Mouse (Mus musculus) ES-CJ7 (cell line): ENCODE measurements at regions not wholly inside any gene's neighbourhood (a gene's known extent, or its start where the extent isn't known, plus 50 kb on each side); places are given as distances from the start of the nearest gene placed in this dataset.
A peak's percentile ranks its signal among the peaks of the same experiment; 100 is the strongest.

Experiments used
- DNase-seq: peaks from one replicate; pipeline ENCODE4 v3.0.0; 2011; ENCODE audit warnings: low read depth, low spot score

DNA sequence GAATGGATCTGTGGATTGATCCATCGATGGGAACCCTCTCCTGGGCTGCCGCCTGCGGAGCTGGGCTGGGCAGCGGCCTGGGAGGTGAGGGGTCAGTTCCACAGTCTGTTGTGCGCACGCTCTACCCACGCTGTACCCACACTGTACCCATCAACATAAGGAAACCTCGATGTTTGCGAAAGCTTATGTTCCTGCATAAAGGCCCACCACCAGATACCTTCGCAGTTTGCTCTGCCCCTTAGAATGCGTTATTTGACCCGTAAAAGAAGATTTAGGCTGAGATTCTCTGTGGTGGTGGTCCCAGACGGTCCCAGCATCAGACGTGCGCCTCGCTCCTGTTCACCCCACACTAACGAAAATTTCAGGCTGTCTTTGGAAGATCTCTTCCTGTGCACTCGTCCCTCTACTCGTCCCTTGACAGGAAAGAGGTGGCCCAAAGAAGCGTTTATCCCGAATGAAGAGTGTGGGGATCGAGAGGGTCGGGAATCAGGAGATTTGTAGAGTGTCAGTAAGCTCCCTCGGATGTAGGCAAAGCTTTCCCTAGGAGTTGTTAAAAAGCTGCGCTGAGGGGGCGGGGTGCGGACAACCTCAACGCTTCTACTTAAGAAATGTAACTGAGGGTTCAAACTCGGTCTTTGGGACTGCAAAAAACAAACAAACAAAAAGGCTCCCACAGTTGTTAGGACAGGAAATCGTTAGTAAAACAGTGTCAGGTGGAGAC, 123.9 kb downstream of the Tmem161b start:
- DNase-seq, result peak; percentile 34

DNA sequence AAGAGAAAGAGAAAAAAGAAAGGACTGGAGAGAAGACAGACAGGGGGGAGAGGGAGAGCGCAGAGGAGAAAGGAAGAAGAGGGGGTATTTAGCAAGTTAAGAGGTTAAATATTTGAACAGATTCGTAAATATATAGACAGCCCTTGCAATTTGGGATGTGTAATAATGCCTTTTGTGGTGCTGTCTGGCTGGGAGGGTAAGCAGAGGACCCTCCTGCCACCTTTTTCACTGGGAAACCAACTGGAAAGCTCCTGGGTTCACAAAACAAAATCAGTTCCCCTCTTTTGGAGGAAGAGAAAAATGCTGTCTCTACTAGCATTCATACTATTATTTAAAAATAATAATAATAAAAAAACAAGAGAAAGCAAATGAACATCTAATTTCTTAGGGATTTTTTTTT, 124.5 kb downstream of the Tmem161b start:
- no peak for DNase-seq

DNA sequence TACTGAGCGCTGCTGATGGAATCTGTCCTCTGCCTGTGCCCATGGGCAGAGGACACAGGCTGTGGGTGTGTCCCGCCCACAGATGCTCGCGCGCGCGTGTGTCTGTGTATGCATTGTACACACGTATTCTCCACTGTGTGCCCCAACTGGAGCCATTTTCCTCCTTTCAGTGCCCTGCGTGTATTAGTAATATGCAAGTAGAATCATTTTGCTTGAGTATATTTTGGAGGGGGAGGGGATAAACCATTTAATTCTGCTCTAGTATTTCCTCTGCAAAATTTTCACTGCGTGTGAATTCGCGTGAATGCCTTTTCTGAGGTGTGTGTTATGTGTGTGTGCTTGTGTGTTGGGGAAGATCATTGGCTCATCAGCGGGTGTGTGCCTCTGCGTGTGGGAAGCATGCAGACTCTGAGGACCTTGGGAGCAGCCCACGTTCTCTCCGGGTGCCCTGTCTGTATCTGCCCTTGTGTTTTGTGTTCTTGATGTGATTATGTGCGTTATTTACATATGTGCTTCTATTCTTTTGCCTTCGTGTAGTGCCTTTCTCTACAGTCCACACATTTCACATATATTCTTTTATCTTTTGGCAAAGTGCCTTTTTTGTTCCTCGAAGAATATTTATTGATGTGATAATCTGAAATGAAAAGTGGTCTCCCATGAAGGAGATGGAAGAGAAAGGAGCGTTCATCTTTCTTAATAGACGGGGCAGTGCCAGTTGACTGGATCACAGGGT, 125.3 kb downstream of the Tmem161b start:
- DNase-seq, result peak; percentile 11

DNA sequence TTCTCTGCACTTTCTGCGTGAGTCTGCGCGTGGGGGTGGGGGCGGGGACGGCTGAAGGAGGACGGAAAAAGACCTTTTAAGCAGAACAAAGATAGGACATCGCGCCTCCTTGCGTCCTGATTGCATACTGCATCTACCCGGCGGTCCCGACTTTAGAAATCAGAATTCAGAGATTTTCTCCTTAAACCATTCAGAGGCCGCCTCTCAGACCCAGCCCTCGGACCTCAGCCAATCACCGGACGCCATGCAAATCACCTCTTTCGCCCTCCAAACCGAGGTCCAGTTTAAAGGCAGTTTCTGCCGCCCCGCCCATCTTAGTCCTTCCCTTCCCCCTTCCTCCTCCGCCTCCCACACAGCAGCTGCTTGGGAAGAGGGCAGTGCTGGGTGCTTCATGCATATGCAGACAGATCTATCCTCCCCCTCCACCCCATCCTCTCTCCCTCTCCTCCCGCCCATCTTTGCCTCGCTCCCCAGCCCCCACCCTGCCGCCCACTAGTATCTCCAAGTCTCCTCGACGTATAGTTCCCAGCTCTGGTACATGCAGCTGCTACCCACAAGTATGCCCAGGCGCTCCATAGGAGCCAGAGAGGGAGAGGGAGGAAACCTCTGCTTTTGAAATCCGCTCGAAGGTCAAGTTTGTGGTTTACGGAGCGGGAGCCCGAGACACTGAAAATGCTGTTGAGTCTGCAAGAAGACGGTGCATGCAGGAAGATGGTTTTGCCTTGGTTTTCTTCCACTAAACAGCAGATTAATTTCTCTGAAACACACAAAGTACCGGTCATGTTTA, 126.0 kb downstream of the Tmem161b start:
- peak; percentile 99 for DNase-seq

DNA sequence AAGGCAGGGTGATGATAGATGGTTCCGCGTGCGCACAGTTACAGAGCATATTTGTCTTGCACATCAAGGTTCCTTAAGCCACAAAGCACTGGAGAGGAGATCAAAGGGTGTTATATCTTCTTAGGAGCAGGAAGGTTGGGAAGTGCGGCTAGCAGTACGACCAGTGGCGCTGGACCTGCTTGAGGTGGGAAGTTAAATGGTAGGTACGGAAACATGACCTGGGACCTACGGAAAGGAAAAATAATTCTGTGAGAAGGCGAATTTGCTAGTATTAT, 126.5 kb downstream of the Tmem161b start:
- no peak for DNase-seq

DNA sequence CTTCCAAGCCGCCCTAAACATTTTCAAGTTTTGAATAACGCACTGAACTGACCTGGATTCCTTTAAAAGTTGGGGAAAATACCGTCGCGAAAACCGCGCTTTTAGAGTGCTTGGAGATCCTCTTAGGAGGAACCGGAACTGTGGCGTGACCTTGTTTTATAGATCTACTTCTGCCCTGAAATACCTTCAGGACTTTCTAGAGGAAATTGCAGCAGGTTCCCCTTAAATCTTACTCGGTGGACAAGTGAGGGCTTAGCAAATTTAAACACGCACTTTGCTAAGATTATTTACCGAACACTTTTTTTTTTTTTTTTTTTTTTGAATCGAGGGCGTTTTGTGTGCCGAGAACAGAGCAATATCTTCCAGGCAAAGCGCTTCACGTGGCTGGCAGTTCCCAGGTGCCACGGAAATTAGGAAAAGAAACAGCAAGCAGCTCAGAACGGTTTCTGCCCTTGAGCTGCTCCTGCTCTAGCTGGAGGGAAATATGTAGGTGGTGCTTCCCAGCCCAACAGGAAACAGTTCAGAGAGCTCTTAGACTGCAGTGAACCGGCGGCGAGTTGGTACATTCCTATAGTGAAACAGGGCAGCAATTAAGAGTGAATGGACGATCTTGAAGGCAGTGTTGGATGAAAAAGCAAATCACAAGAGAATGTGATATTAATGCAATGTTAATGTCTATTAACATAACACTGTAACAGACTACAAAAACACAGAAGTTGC, 127.1 kb downstream of the Tmem161b start:
- peak; percentile 71 for DNase-seq

DNA sequence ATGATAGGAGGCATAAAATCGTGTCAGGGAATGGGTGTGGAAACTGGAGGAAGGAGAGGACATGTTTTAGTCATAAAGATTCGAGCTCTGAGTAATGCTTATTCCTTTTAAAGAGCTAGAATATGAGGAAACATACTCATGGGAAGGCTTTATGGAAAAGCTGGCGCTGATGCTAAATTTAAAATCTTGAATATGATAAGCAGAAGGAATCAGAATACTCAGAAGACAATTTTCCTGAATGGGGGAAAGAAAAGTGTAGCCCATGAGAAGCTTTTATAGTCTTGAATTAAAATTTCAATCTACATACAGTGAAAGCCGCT, 127.6 kb downstream of the Tmem161b start:
- DNase-seq, result no peak

DNA sequence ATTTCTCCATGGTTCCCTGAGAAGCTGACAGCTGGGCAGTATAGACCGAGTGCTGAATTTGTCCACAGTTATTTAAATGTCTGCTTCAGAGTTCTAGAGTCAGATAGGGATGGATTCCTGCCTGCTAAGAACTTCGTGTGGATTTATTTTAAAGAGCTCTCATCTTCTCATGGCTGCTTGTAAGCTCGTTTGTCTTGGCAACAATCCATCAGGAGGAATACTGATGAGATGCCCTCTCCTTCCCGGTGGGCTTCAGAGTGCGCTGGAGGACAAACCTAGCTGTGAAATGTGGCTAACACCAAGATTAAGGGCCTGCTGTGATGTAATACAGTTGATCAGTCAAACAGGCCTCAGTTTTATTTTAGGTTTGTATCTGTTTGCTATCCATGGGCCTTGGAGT, 128.7 kb downstream of the Tmem161b start:
- DNase-seq, result no peak

DNA sequence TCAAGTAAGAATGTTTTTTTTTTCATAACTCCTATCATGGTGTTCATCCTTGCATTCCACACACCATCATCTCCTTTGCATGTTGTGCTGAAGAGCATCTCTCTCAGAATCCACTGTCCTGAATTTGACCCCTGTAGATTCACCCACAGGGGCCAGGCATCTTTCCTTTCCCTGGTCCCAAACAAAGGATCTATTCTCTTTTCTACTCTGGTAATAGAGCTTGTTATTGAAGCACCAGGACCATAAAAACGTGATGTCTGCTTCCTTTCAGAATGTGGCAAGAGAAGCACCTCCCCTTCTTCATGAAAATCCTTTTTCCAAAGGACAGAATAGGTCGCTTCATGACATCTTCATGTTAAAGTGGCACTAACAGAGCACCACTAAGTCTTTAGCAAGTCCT, 134.4 kb downstream of the Tmem161b start:
- DNase-seq, result no peak

DNA sequence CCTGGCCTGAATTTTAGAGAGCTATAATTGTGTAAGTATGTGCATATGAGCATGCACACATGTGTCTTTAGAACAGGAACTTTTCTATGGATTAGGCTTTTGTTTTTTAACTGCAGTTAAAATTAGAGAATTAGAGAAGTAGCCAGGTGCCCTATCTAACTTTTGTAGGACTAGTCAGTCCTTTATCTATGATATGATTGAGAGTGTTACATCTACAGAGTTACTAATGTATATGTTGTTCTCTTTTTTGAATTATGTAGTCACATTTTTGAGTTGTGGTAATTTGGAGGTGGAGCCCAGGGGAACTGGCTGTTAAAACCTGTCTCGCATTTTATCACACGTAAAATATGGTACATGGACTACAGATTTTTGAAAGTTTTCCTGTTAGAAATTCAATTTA, 138.4 kb downstream of the Tmem161b start:
- DNase-seq, result no peak

DNA sequence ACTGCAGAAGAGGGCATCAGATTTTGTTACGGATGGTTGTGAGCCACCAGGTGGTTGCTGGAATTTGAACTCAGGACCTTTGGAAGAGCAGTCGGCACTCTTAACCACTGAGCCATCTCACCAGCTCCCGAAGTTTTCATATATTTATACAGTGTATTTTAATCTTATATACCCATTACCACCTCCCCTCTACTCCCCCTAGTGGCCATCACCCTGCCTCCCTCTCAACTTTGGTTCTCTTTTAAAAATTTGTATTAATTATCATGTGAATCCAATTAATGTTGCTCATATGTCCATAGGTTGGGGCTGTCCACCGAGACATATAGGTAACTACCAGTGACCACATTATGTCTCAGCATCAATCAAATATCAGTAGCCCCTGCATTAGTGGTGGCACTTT, 142.0 kb downstream of the Tmem161b start:
- DNase-seq, result no peak

DNA sequence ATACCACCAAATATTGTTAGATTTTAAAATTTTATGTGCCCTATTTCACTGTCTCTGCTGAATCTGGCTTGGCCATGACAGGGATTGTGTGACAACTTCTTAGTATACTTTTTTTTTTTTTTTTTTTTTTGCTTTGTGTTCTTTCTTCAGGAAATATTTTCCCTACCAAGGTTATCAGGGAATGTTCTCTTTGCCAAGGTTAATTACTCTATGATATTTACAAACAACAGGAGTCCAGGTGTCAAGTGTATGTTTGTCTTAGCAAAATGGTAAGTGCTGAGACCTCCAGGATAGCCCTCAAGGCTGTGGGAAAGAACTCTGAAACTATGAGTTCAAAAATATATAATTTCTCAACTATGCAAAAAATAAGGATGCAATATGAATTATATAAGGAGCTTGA, 143.4 kb downstream of the Tmem161b start:
- DNase-seq, result no peak

DNA sequence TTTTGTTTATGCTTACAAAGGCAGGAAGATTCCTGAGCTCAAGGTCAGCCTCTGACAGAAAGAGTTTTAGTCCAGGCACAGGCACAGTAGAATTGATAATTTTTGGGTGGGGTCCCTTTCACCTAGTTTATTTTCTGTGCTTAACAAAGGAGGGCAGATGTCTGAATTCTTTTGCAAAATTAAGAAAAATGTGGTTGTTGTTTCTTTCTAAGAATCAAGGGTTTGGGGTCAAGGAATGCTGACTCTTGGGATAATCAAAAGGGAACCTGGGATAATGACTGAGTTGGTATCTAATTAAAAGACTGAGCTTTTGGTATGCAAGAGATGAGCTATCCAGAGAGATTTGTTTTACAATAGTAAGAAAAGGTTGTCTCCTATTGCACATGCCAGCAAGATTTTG, 143.9 kb downstream of the Tmem161b start:
- DNase-seq, result peak; percentile 65

DNA sequence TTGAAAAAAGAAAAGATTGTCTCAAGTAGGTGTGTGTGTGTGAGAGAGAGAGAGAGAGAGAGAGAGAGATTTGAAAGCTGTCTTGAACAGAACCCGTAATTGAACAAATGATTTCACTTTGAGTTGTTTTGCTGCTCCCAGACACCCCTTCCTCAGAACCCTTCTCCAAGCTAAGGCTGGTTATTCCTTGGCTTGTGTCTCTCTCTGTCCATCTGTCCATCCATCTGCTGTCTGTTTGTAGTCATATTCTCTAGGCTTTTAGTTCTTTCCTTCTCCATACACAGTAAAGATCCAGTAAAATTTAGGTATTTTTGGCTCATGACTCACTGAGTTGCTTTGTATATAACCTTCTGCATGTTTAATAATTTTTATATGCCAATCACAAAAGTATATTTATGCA, 144.7 kb downstream of the Tmem161b start:
- DNase-seq, result no peak

DNA sequence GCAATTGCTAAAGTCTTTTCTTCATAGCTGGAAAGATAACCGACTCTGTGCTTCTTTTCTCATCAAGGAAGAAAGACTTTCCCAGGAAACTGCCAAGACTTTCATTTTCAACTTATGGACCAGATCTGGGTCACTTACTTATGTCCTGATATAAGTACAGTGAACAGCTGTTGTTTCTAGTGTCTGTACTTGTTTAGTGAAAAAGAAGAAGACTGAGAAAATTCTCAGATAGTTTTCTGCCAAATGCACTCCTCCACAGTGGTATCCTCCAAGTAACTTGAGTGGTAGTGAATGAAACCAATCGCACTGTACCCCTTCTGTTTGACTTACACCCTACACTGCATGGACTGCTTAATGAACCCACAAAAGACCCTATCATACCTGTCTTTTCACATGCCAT, 146.1 kb downstream of the Tmem161b start:
- no peak for DNase-seq

DNA sequence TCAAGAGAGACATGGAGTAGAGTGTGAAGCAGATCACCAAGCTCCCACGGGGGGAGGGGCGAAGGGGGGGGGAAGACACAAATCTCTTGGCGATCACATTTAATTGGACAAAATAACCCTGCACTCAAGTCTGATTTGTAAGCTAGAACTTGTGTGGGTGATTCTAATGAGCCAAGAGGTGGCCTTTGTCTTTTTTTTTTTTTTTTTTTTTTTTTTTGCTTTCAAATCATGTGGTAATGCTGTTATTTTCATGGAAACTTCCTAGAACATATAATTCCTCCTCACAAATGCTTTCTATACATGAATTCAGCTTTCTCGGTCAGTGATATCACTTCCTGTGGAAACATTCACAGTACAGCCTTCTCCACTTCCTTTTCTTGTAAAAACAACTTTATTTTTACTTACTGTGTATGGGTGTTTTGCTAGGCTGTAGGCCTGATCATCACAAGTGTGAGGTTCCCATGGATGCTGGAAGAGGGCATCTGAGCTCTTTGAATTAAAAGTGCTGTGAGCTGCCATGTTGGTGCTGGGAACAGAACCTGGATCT, 152.7 kb downstream of the Tmem161b start:
- DNase-seq, result no peak

DNA sequence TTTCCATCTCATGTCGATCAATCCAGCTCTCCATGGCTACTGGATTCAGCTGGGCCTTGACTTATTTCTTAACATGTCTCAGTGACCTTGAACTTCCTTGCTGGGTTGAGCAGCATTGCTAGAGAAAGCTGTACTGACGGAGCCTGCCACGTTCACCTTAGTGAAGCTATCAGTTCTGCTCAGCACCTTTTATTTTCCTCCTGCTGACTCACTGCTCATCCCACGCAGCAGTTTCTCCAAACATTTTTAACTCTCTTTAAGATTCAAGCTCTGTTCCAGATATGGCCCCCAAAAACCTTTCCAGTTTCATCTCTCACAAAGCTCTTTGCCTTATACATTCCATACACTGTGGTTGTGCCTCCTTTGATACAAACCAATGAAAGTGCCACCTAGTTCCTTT, 153.8 kb downstream of the Tmem161b start:
- no peak for DNase-seq

DNA sequence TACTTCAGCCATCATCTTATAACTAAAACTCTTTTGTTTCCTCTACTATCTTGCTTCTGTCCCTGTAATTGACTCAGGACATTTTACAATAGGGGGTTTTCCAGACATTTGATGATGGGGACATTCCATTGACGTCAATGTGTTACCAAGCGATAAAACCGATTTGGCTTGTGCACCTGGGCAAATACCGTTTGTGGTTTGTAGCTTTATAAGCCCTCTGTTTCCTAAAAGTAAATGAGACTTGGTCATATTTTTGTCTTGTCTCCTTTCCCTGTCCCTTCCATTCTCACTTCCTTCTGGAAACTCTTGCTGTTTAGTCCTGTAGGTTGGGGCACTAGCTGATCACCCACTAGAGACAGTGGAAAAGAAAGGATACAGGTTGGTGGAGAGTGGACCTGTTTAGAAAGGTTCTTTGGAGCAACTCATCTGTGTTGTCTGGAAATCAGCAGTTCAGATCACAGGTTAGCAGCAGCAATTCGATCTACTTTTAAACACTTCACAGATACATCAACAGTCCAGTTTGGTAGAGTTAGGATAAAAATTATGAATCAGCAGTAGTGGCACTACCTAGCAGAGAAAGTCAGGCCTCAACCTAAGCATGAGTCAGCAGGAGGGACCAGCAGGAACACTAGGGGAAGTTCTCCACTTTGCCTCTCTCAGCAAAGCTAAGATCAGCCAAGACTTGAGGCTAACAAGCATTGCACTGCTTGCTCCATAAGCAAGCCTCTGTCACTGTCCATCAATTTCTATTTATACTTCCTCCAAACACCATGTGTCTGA, 156.6 kb downstream of the Tmem161b start:
- DNase-seq, result no peak

DNA sequence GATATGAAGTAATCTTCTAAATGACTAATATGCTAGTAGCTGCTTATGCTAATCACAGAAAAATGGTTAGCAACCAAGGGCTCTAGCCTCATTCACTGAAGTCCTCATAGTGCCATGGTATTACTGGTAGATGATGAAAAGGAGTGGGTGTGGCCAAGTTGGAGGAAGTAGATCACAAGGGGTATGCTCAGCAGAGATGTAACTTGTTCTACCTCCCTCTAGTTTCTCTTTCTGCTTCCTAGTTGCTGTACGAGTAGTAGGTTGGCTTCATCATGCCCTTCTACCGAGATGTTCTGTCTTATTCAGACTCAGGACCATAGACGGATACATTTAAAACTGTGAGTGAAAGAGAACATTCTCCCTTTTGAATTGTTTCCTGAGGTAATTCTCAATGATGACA, 169.5 kb downstream of the Tmem161b start:
- no peak for DNase-seq

DNA sequence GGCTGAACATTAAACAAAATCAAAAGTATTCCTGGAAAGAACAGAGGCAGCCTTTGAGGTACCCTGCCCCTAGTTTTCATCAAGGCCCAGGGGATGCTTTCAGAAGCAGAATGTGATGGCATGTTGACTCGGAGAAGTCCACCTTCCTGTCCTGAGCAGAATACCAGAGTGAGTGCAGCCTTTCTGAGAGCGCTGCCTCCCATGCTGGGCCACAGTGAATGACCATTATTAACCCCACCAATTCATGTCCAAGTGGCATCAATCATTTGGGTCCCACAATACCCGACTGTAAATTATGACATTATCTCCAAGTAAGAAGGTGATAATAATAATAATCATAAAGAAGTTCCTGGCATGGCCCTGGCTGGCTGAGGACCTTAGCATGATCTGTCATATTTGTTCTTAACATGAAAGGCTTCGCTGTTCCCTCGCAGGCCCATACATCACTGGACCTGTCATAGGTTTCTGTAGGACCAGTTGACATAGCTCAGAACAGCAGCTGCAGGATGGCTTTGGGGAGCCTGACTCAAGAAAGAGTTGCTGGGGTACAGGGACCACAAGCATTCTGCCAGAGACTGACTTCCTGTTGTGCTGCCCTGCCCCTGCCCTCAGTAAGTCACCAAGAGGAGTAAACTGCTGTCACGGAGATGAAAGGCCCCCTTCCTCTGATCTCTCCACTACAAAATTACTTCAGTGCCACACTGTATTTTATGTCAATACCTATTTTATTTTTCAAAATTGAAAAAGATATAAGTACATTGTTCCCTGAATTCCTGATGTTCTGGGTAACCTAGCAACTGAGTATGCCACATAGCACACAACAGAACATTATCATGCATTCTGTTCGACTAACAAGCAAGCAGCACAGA, 176.6 kb downstream of the Tmem161b start:
- DNase-seq, result no peak
